Mouse (Mus musculus): ENCODE measurements at regions not wholly inside any gene's neighbourhood (a gene's known extent, or its start where the extent isn't known, plus 50 kb on each side); places are given as distances from the start of the nearest gene placed in this dataset.

GRCm38 (mm10) chr8:103464777-103465353 is 636.6 kb upstream of the Cdh5 start:
- TF ChIP-seq HCFC1 (IDR thresholded peaks at IDR 0.05; ENCODE audit: borderline replicate concordance, insufficient read depth, low read length) (no peak), CHD2 (IDR thresholded peaks at IDR 0.05; ENCODE audit: low read depth, low read length) (no peak), ZC3H11A (IDR thresholded peaks at IDR 0.05; ENCODE audit: borderline replicate concordance, low read depth, low read length) (no peak), MAFK (IDR thresholded peaks at IDR 0.05; ENCODE audit: insufficient read depth, low read depth, low read length) (no peak)
